Mouse (Mus musculus): Measurements from ENCODE around the gene Cplx2.

Cplx2 gene

GRCm38 (mm10) chr13:54368181-54368580 lies 3.0 kb upstream of the Cplx2 start:
- DNase-seq: no peak

- peak; percentile 85 for DNase-seq
Observed at GRCm38 (mm10) chr13:54371387-54372330, 510 bp downstream of the Cplx2 start.

GRCm38 (mm10) chr13:54372665-54373064 lies 1.5 kb downstream of the Cplx2 start:
- peak; percentile 61 for DNase-seq

GRCm38 (mm10) chr13:54374106-54374706 lies 3.1 kb downstream of the Cplx2 start:
- no peak for DNase-seq

GRCm38 (mm10) chr13:54375497-54376495 lies 4.6 kb downstream of the Cplx2 start:
- no peak for DNase-seq

- no peak for DNase-seq
Observed at GRCm38 (mm10) chr13:54376736-54377135, 5.6 kb downstream of the Cplx2 start.

GRCm38 (mm10) chr13:54378051-54378450 lies 6.9 kb downstream of the Cplx2 start:
- DNase-seq: peak; percentile 22

- no peak for DNase-seq
Observed at GRCm38 (mm10) chr13:54380421-54380820, 9.3 kb downstream of the Cplx2 start.

- no peak for DNase-seq
Observed at GRCm38 (mm10) chr13:54381396-54381795, 10.2 kb downstream of the Cplx2 start.

- DNase-seq: no peak
Observed at GRCm38 (mm10) chr13:54383531-54383930, 12.4 kb downstream of the Cplx2 start.

GRCm38 (mm10) chr13:54384518-54384917 lies 13.4 kb downstream of the Cplx2 start:
- no peak for DNase-seq

- no peak for DNase-seq
Observed at GRCm38 (mm10) chr13:54385008-54386004, 14.2 kb downstream of the Cplx2 start.

- DNase-seq: no peak
Observed at GRCm38 (mm10) chr13:54389971-54390564, 18.9 kb downstream of the Cplx2 start.

- DNase-seq: no peak
Observed at GRCm38 (mm10) chr13:54390565-54391013, 19.4 kb downstream of the Cplx2 start.

GRCm38 (mm10) chr13:54391313-54391712 lies 20.2 kb downstream of the Cplx2 start:
- no peak for DNase-seq

- DNase-seq: no peak
Observed at GRCm38 (mm10) chr13:54397069-54397468, 25.9 kb downstream of the Cplx2 start.

GRCm38 (mm10) chr13:54400565-54401179 lies 29.5 kb downstream of the Cplx2 start:
- no peak for DNase-seq

- DNase-seq: no peak
Observed at GRCm38 (mm10) chr13:54401180-54401569, 30.0 kb downstream of the Cplx2 start.

GRCm38 (mm10) chr13:54402346-54402745 lies 31.2 kb downstream of the Cplx2 start:
- no peak for DNase-seq

GRCm38 (mm10) chr13:54403224-54404070 lies 32.3 kb downstream of the Cplx2 start:
- DNase-seq: no peak
